Mouse (Mus musculus): ENCODE measurements around the gene Gad2. TPM values are rescaled to one million over a fixed set of nuclear protein-coding genes. Genes with fewer than 3 reads are reported as not detected.
A peak's percentile ranks its signal among the peaks of the same experiment; 100 is the strongest.
"Not testable (repeated sequence)": the region's sequence is repeated elsewhere in the genome, so short reads cannot be mapped to it uniquely, and the experiment has no call there.

Gene Gad2
- 10 to 100 TPM; 71.6 to 92.9 (median 83.0) TPM for total RNA-seq (2022)

DNA sequence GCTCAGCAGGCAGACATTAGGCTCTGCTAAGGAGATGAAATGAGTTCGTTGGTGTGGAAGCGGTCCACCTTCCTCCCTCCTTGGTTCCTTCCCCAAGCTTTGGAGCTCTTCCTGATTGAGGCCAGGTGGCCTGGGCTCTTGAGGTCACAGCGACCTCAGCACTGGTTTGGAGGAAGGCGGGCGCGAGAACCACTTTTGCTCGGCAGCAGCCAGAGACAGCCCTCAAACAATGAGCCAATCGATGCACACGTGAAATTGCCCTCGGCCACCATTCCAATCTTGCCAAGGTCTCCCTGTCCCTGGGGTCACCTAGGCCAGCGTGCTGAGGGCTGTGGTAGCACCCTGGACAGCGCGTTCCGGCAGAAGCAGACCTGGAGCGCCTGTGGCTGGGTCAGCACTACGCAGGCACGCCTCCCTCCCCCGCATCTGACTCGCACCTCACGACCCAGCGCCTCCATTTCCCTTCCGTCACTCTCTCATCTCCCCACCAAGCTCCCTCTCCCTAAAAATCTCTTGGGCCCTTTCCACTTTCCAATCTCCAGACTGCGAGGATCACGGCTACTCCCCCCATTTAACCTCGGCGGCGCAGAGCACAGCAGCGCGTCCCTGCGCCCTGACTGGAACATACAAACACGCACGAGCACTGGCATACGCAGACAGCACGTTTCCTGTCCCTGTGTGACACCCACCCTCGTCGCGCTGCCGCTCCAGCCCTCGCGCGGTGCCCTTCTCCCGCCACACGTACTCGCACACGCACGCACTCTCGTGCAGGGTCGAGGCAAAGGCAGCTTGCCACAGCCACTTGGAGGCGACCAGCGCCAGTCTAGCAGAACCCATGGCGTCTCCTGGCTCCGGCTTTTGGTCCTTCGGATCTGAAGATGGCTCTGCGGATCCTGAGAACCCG is at the start of gene Gad2:
Gene Gad2 (plus strand): TSS at position 378 of the 904 bp plus-strand sequence.
- no peak for DNase-seq (ENCODE audit: low spot score in 2 of 2)

DNA sequence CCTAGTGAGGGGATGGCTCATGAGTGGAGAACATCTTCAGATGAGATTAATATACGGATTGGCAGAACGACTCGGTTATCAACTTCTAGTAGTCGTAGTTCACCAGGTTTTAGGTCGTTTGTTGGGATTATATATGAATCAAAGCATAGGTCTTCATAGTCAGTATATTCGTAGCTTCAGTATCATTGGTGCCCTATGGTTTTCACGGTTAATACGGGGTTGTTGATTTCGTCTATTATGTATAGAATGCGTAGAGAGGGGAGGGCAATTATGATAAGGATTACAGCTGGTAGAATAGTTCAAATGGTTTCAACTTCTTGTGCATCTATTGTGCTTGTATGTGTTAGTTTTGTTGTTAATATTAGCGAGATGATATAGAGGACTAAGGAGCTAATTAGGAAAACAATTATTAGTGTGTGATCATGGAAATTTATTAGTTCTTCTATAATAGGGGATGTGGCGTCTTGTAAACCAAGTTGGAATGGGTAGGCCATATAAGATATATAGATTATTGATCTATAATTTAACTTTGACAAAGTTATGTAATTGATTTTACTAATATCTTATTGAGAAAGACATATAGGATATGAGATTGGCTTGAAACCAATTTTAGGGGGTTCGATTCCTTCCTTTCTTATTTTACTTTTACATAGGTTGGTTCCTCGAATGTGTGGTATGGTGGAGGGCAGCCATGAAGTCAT is 34.4 kb upstream of the Gad2 start:
- peak in 1 of 2 experiments; percentile 4 for DNase-seq (ENCODE audit: low spot score in 2 of 2)

GRCm38 (mm10) chr2:22588170-22588541 is 33.8 kb upstream of the Gad2 start:
- not testable (repeated sequence) for DNase-seq (ENCODE audit: low spot score in 2 of 2)

DNA sequence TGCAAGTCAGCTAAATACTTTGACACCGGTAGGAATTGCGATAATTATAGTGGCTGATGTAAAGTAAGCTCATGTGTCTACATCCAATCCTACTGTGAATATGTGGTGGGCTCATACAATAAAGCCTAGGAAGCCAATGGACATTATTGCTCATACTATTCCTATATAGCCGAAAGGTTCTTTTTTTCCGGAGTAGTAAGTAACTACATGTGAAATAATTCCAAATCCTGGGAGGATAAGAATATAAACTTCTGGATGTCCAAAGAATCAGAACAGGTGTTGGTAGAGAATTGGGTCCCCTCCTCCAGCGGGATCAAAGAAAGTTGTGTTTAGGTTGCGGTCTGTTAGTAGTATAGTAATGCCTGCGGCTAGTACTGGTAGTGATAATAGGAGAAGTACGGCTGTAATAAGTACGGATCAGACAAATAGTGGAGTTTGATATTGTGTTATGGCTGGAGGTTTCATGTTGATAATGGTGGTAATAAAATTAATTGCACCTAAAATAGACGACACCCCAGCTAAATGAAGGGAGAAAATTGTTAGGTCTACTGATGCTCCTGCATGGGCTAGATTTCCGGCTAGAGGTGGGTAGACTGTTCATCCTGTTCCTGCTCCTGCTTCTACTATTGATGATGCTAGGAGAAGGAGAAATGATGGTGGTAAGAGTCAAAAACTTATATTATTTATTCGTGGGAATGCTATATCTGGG is 33.2 kb upstream of the Gad2 start:
- not testable (repeated sequence) for DNase-seq (ENCODE audit: low spot score in 2 of 2)

DNA sequence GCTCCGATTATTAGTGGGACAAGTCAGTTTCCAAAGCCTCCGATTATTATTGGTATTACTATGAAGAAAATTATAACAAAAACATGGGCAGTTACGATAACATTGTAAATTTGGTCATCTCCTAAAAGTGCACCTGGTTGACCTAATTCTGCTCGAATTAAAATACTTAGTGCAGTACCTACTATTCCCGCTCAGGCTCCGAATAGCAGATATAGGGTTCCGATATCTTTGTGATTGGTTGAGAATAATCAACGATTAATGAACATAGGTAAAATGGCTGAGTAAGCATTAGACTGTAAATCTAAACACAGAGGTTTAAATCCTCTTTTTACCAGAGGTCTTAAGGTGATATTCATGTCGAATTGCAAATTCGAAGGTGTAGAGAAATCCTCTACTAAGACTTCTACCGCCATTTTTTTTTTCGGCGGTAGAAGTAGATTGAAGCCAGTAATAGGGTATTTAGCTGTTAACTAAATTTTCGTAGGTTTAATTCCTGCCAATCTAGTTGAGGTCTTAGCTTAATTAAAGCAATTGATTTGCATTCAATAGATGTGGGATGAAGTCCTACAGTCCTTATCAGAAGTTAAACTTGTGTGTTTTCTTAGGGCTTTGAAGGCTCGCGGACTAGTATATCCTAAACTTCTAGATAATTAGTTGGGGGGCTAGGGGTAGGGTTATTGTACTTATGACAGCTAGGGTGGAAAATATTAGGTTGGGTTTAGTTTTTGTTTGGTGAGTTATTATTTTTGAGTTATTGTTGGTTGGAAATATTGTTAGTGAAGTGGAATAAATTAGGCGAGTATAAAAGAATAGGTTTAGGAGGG is 32.4 kb upstream of the Gad2 start:
- DNase-seq (ENCODE audit: low spot score in 2 of 2), result not testable (repeated sequence)

DNA sequence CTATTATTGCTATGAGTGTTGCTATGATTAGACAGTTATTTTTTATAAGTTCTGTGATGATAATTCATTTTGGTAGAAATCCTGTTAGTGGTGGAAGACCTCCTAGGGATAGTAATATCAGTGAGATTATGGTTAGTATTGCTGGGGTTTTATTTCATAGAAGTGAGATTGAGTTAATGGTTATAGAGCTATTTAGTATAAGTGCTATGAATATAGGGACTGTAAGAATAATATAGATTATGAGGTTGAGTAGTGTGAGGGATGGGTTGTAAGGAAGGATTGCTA is 31.9 kb upstream of the Gad2 start:
- DNase-seq (ENCODE audit: low spot score in 2 of 2), result no peak

DNA sequence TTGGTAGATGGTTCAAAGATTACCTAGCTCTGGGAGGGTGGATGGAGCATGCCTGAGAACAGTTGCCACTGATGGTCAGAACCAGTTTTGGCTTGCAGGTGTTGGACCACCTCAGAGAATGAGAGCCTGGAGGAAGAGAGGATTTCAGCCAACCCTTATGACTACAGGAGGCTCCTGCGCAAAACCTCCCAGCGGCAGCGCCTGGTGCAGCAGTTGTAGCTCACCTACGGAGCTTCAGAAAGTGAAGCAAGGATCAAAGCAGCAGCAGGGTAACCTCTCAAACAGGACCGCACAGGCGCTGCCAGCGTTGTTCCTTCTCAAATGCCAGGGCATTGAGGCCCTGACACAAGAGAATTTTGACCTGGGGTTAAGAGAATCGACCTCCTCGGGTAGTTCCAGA is 4.1 kb upstream of the Gad2 start:
- no peak for DNase-seq (ENCODE audit: low spot score in 2 of 2)

GRCm38 (mm10) chr2:22619416-22619815 is 2.6 kb upstream of the Gad2 start:
- DNase-seq (ENCODE audit: low spot score in 2 of 2), result no peak

GRCm38 (mm10) chr2:22620030-22620429 is 2.0 kb upstream of the Gad2 start:
- DNase-seq (ENCODE audit: low spot score in 2 of 2), result no peak

- no peak for DNase-seq (ENCODE audit: low spot score in 2 of 2)
Observed at GRCm38 (mm10) chr2:22620534-22620933, 1.5 kb upstream of the Gad2 start.

DNA sequence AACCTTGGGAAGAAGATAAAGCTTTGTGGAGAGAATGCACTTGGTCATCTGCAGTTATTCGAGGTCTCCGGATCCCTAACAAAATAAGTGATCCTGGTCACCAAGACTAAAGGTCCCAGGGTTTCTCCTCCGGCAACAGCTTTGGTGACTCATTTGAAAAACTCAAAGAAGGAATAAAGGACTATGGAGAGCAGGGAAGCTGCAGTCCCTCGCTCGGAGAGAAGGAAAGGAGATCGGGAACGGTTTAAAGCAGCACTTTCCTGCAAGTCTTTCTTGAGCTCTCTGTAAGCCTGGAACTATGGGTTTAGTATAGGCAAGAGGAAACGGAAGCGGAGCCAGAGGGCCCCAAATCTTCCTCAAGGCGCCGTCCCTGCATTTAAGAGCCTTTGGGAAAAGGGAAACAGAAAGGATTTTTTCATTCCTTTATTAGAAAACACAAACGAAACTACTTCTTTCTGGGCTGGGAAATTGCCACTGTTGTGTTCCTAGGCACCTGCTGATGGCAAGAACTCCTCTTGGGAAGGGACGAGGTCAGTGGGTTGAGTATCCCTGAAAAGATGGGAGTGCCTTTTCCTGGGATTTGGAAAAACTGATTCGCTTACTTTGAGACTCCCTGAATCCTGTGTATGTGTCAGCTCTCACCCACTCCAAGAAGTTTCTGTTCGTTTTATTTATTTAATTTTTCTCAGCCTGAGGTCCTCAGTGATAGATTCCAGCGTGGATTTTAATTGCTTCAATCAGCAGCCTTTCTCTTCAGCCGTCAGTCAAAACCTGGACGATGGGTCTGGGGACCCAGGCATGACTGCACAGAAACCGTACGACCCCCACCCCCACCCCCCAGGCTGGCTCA is 802 bp upstream of the Gad2 start:
- DNase-seq (ENCODE audit: low spot score in 2 of 2), result no peak

GRCm38 (mm10) chr2:22623111-22624070 is 1.4 kb downstream of the Gad2 start:
- DNase-seq (ENCODE audit: low spot score in 2 of 2), result no peak

GRCm38 (mm10) chr2:22624188-22624975 is 2.4 kb downstream of the Gad2 start:
- no peak for DNase-seq (ENCODE audit: low spot score in 2 of 2)

- no peak for DNase-seq (ENCODE audit: low spot score in 2 of 2)
Observed at GRCm38 (mm10) chr2:22625096-22625960, 3.3 kb downstream of the Gad2 start.

DNA sequence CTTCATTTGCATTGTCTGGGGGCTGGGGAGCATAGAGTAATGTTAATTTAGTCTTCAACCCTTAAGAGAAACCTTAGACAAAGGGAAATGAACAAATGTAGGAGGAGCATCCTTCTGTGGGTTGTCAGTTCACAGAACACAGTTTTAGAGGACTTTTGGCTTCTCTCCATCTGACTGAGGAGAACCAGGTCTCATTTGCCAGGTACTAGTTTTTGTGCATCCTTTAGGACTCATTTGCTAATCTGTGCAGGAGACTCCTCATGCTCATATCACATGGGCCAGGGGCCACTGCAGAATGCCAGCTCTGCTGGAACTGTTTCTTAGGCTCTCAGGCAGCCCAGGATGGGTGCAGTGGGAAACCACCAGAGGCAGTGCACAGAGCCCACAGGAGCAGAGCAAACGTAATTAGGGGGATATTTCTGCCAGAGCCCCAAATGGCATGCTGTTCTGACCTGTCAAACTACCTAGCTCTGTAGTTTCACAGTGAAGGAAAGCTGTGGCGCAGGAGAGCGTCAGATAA is 5.2 kb downstream of the Gad2 start:
- no peak for DNase-seq (ENCODE audit: low spot score in 2 of 2)

DNA sequence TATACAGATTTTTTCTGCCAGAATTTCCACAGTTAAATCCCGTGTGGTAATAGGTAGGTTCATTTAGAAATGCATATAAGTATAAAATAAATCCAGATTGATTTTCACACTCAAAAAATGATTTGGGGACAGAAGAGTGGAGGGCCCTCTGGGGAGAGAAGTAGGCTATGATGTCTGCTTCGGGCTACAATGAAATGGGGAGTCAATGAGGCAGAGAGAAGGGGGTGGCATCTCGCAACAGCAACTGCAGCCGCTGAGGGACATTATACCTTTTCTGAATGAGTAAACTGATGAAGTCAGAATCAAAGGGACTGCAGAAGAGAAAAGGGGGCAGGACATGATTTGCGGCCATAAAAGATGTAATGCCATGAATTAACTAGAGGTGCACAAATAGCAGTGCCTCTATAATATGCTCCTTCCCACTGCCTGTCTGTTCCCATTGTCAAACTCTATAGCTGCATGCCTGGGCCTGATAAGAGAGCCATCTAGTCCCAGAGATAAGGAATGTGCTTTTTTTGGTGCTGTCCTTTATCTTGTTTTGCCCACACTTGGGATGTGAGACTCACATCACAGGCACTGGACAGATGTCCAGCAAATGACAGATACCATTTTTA is 5.9 kb downstream of the Gad2 start:
- DNase-seq (ENCODE audit: low spot score in 2 of 2), result no peak

DNA sequence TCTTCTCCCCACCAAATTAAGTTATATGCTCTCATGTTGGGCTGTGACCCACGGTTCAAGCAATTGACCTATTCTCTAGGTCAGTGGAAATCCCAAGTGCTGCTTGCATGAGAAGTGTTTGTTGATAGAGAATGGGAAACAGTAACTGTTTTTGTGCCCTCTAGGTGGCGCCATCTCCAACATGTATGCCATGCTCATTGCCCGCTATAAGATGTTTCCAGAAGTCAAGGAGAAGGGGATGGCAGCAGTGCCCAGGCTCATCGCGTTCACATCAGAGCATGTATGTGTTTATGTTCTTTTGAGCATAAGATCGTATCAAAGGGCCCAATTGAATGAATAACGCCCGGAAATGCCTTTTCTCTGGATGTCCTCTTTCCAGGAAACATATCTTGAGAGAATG is 12.8 kb downstream of the Gad2 start:
- DNase-seq (ENCODE audit: low spot score in 2 of 2), result no peak

Data from layer of hippocampus, adult 8-10 months (tissue).